Mouse (Mus musculus): ENCODE measurements around the gene Zfp160. TPM values are rescaled to one million over a fixed set of nuclear protein-coding genes. Genes with fewer than 3 reads are reported as not detected.
"Not testable (repeated sequence)": the region's sequence is repeated elsewhere in the genome, so short reads cannot be mapped to it uniquely, and the experiment has no call there.

The Zfp160 gene
- total and polyA plus RNA-seq, 3 experiments, result 8.9 to 16.4 (median 11.7) TPM

DNA sequence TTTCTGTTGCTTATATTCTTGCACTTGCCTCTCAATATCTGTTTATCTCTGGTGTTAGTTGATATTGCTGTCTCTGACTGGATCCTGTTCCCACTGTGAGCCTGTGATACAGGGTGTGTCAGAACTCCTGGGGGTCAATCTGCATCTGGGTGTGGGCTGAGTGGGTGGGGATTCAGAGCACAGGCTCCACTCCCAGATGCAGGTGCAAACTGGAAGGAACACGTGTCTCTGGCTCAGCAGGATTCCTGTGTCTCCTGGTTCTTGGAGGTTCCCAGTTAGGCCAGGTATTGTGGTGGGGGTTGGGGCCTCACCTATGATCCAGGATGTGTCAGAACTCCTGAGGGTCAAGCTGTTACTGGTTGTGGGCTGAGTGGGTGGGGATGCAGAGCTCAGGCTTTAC lies 56.8 kb downstream of the Zfp160 start:
- Histone ChIP-seq H3K27ac (ENCODE audit: insufficient read depth, low read depth) (no peak overlapping the region), H3K9ac (ENCODE audit: insufficient read depth, low read depth) (no peak overlapping the region), H3K4me3 (replicated peaks in 1 of 3; ENCODE audit: low read depth in 2 of 3, low read length in 2 of 3, poor library complexity in 1 of 3) (no peak overlapping the region), H3K4me2 (ENCODE audit: insufficient read depth, low read depth, poor library complexity, severe bottlenecking) (no peak overlapping the region), H3K79me2 (replicated peaks; ENCODE audit: control insufficient read depth, extremely low read depth, insufficient read depth, poor library complexity, severe bottlenecking) (no peaks in the 10 kb centered on the region), H3K9me3 (replicated peaks; ENCODE audit: low read length) (no peaks in the 10 kb centered on the region), H3K4me1 (ENCODE audit: control insufficient read depth in 1 of 2, insufficient read depth in 2 of 2) (peaks cover 0 to 5% of the 10 kb centered on the region in 2 experiments; a peak in 1 of 4 replicates), H3K36me3 (replicated peaks in 1 of 2; ENCODE audit: control insufficient read depth in 1 of 2, insufficient read depth in 1 of 2, low read length in 1 of 2) (no peaks in the 10 kb centered on the region), H3K27me3 (replicated peaks) (no peaks in the 10 kb centered on the region)
- DNase-seq (ENCODE audit: extremely low read depth), result no peak
- TF ChIP-seq ZC3H11A (IDR thresholded peaks at IDR 0.05; ENCODE audit: low read depth, low read length) (no peak), POLR2A (IDR thresholded peaks at IDR 0.05; ENCODE audit: low read depth, low read length) (no peak), EP300 (IDR thresholded peaks at IDR 0.05; ENCODE audit: low read length) (no peak)
- dilution Hi-C loops (cut with MboI; ENCODE audit: extremely low pct_ligation_motif_present, extremely low pct_unique_long_range_greater_than_20kb, low sequenced_read_pairs) (no loop called here), in situ Hi-C loops (cut with MboI; ENCODE audit: low pct_ligation_motif_present, low pct_unique_long_range_greater_than_20kb, low sequenced_read_pairs) (no loop called here)

DNA sequence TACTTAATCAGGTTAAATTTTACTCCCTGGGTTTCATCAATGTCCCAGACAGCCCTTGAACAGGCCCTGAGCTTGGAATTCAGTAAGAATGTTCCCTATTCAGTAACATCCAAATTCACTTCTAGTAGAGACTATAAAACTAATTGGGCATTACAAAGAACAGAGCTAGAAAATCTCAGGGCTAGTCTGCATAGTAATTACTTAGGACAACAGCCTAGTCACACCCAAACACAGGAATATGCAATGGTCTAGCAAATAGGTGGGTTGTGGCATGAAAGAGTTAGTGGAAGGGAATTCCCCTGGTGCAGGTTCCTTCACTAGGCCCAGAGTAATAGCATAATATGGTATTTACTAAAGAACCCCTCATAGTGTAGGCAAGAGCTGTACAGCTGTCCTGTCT lies 58.3 kb downstream of the Zfp160 start:
- Histone ChIP-seq H3K4me2 (ENCODE audit: insufficient read depth, low read depth, poor library complexity, severe bottlenecking) (no peak overlapping the region), H3K36me3 (replicated peaks in 1 of 2; ENCODE audit: control insufficient read depth in 1 of 2, insufficient read depth in 1 of 2, low read length in 1 of 2) (no peaks in the 10 kb centered on the region), H3K9me3 (replicated peaks; ENCODE audit: low read length) (no peaks in the 10 kb centered on the region), H3K4me3 (replicated peaks in 1 of 3; ENCODE audit: low read depth in 2 of 3, low read length in 2 of 3, poor library complexity in 1 of 3) (no peak overlapping the region), H3K27me3 (replicated peaks) (no peaks in the 10 kb centered on the region), H3K9ac (ENCODE audit: insufficient read depth, low read depth) (no peak overlapping the region), H3K27ac (ENCODE audit: insufficient read depth, low read depth) (no peak overlapping the region), H3K79me2 (replicated peaks; ENCODE audit: control insufficient read depth, extremely low read depth, insufficient read depth, poor library complexity, severe bottlenecking) (no peaks in the 10 kb centered on the region), H3K4me1 (ENCODE audit: control insufficient read depth in 1 of 2, insufficient read depth in 2 of 2) (peaks cover 0 to 5% of the 10 kb centered on the region in 2 experiments; a peak in 1 of 4 replicates)
- dilution Hi-C loops (cut with MboI; ENCODE audit: extremely low pct_ligation_motif_present, extremely low pct_unique_long_range_greater_than_20kb, low sequenced_read_pairs), result no loop called here
- in situ Hi-C loops (cut with MboI; ENCODE audit: low pct_ligation_motif_present, low pct_unique_long_range_greater_than_20kb, low sequenced_read_pairs), result no loop called here
- DNase-seq (ENCODE audit: extremely low read depth), result no peak
- no peak for TF ChIP-seq EP300 (IDR thresholded peaks at IDR 0.05; ENCODE audit: low read length)
- no peak for TF ChIP-seq PAX5 (IDR thresholded peaks at IDR 0.05; ENCODE audit: low read length)
- TF ChIP-seq KAT2A (IDR thresholded peaks at IDR 0.05; ENCODE audit: insufficient replicate concordance, low read length), result no peak
- no peak for TF ChIP-seq CTCF (conservative IDR thresholded peaks at IDR 0.05 in 1 of 2, IDR thresholded peaks at IDR 0.05 in 1 of 2; ENCODE audit: low read depth in 2 of 2, low read length in 2 of 2)
- no peak for TF ChIP-seq ZNF384 (IDR thresholded peaks at IDR 0.05; ENCODE audit: low read depth, low read length)
- TF ChIP-seq UBTF (IDR thresholded peaks at IDR 0.05; ENCODE audit: low read depth, low read length), result no peak
- TF ChIP-seq E2F4 (IDR thresholded peaks at IDR 0.05; ENCODE audit: insufficient replicate concordance, low read depth, low read length), result no peak
- no peak for TF ChIP-seq POLR2A (IDR thresholded peaks at IDR 0.05; ENCODE audit: low read depth, low read length)
- no peak for TF ChIP-seq MAZ (IDR thresholded peaks at IDR 0.05; ENCODE audit: low read depth, low read length)
- no peak for TF ChIP-seq USF1 (IDR thresholded peaks at IDR 0.05; ENCODE audit: low read depth, low read length)
- TF ChIP-seq MXI1 (IDR thresholded peaks at IDR 0.05; ENCODE audit: low read depth, low read length), result no peak
- no peak for TF ChIP-seq IRF4 (IDR thresholded peaks at IDR 0.05; ENCODE audit: low read depth, low read length)

DNA sequence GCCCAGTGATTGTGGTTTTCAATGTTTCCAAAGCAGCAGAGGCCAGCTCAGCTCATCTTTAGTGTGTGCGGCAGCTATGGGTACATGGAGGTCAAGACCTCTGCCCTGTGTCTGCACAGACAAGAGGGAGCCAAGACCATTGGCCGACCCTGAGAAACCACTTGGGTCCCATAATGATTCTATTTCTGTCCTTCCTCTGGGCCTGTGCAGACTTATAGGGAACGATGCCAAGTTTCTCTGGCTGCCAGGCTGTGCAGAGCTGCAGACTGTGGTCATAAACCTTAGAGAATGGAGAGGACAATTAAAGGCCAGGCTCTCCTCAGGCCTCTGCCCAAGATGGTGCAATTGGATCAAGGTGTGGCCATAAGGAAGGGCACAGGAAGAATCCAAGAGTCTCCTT lies 60.7 kb downstream of the Zfp160 start:
- H3K9ac ChIP-seq (ENCODE audit: insufficient read depth, low read depth); H3K4me2 ChIP-seq (ENCODE audit: insufficient read depth, low read depth, poor library complexity, severe bottlenecking); dilution Hi-C loops (cut with MboI; ENCODE audit: extremely low pct_ligation_motif_present, extremely low pct_unique_long_range_greater_than_20kb, low sequenced_read_pairs); H3K36me3 ChIP-seq (replicated peaks in 1 of 2; ENCODE audit: control insufficient read depth in 1 of 2, insufficient read depth in 1 of 2, low read length in 1 of 2); in situ Hi-C loops (cut with MboI; ENCODE audit: low pct_ligation_motif_present, low pct_unique_long_range_greater_than_20kb, low sequenced_read_pairs); H3K27me3 ChIP-seq (replicated peaks); H3K9me3 ChIP-seq (replicated peaks; ENCODE audit: low read length); DNase-seq (ENCODE audit: extremely low read depth); H3K4me3 ChIP-seq (replicated peaks in 1 of 3; ENCODE audit: low read depth in 2 of 3, low read length in 2 of 3, poor library complexity in 1 of 3); H3K27ac ChIP-seq (ENCODE audit: insufficient read depth, low read depth); H3K79me2 ChIP-seq (replicated peaks; ENCODE audit: control insufficient read depth, extremely low read depth, insufficient read depth, poor library complexity, severe bottlenecking); H3K4me1 ChIP-seq (ENCODE audit: control insufficient read depth in 1 of 2, insufficient read depth in 2 of 2): not testable (repeated sequence)

GRCm38 (mm10) chr17:21070971-21071370 lies 62.3 kb downstream of the Zfp160 start:
- not testable (repeated sequence) for H3K9me3 ChIP-seq (replicated peaks; ENCODE audit: low read length)

More at GRCm38 (mm10) chr17:21070971-21071370, 62.3 kb downstream of the Zfp160 start:
- H3K4me2 ChIP-seq (ENCODE audit: insufficient read depth, low read depth, poor library complexity, severe bottlenecking); H3K9ac ChIP-seq (ENCODE audit: insufficient read depth, low read depth); H3K27ac ChIP-seq (ENCODE audit: insufficient read depth, low read depth); dilution Hi-C loops (cut with MboI; ENCODE audit: extremely low pct_ligation_motif_present, extremely low pct_unique_long_range_greater_than_20kb, low sequenced_read_pairs); H3K27me3 ChIP-seq (replicated peaks); in situ Hi-C loops (cut with MboI; ENCODE audit: low pct_ligation_motif_present, low pct_unique_long_range_greater_than_20kb, low sequenced_read_pairs); H3K4me1 ChIP-seq (ENCODE audit: control insufficient read depth in 1 of 2, insufficient read depth in 2 of 2); H3K79me2 ChIP-seq (replicated peaks; ENCODE audit: control insufficient read depth, extremely low read depth, insufficient read depth, poor library complexity, severe bottlenecking); H3K36me3 ChIP-seq (replicated peaks in 1 of 2; ENCODE audit: control insufficient read depth in 1 of 2, insufficient read depth in 1 of 2, low read length in 1 of 2); DNase-seq (ENCODE audit: extremely low read depth); H3K4me3 ChIP-seq (replicated peaks in 1 of 3; ENCODE audit: low read depth in 2 of 3, low read length in 2 of 3, poor library complexity in 1 of 3): not testable (repeated sequence)
